Mouse (Mus musculus): ENCODE measurements at regions not wholly inside any gene's neighbourhood (a gene's known extent, or its start where the extent isn't known, plus 50 kb on each side); places are given as distances from the start of the nearest gene placed in this dataset.
A peak's percentile ranks its signal among the peaks of the same experiment; 100 is the strongest.

GRCm38 (mm10) chr17:51528161-51528560 lies 304.9 kb downstream of the Satb1 start:
- DNase-seq: peak in 1 of 2 experiments; percentile 4

- DNase-seq: no peak
These were observed 306.2 kb downstream of the Satb1 start for GRCm38 (mm10) chr17:51526881-51527280.

GRCm38 (mm10) chr17:51526464-51526863 lies 306.6 kb downstream of the Satb1 start:
- no peak for DNase-seq

GRCm38 (mm10) chr17:51526021-51526420 lies 307.1 kb downstream of the Satb1 start:
- DNase-seq: no peak

GRCm38 (mm10) chr17:51525219-51525618 lies 307.9 kb downstream of the Satb1 start:
- no peak for DNase-seq

- no peak for DNase-seq
These were observed 321.2 kb downstream of the Satb1 start for GRCm38 (mm10) chr17:51511917-51512316.

- DNase-seq: no peak
These were observed 321.6 kb upstream of the Tbc1d5 start for GRCm38 (mm10) chr17:51500751-51501150.

- DNase-seq: no peak
These were observed 320.4 kb upstream of the Tbc1d5 start for GRCm38 (mm10) chr17:51499541-51499940.

- no peak for DNase-seq
These were observed 315.9 kb upstream of the Tbc1d5 start for GRCm38 (mm10) chr17:51495038-51495437.

- no peak for DNase-seq
These were observed 310.2 kb upstream of the Tbc1d5 start for GRCm38 (mm10) chr17:51489386-51489785.

GRCm38 (mm10) chr17:51487918-51488445 lies 308.8 kb upstream of the Tbc1d5 start:
- no peak for DNase-seq

GRCm38 (mm10) chr17:51477810-51478209 lies 298.7 kb upstream of the Tbc1d5 start:
- DNase-seq: peak in 1 of 2 experiments; percentile 7

- DNase-seq: no peak
These were observed 298.3 kb upstream of the Tbc1d5 start for GRCm38 (mm10) chr17:51477404-51477803.

GRCm38 (mm10) chr17:51462137-51462880 lies 283.2 kb upstream of the Tbc1d5 start:
- DNase-seq: no peak

GRCm38 (mm10) chr17:51461248-51461647 lies 282.1 kb upstream of the Tbc1d5 start:
- DNase-seq: no peak

GRCm38 (mm10) chr17:51459119-51459518 lies 280.0 kb upstream of the Tbc1d5 start:
- DNase-seq: no peak

- peak in 1 of 2 experiments; percentile 3 for DNase-seq
These were observed 236.6 kb upstream of the Tbc1d5 start for GRCm38 (mm10) chr17:51415746-51416145.

- DNase-seq: no peak
These were observed 235.2 kb upstream of the Tbc1d5 start for GRCm38 (mm10) chr17:51414304-51414703.

GRCm38 (mm10) chr17:51413741-51414140 lies 234.6 kb upstream of the Tbc1d5 start:
- DNase-seq: no peak

GRCm38 (mm10) chr17:51411545-51412094 lies 232.5 kb upstream of the Tbc1d5 start:
- no peak for DNase-seq

- DNase-seq: no peak
These were observed 229.7 kb upstream of the Tbc1d5 start for GRCm38 (mm10) chr17:51408894-51409293.

GRCm38 (mm10) chr17:51408367-51408766 lies 229.2 kb upstream of the Tbc1d5 start:
- no peak for DNase-seq

- DNase-seq: no peak
These were observed 227.9 kb upstream of the Tbc1d5 start for GRCm38 (mm10) chr17:51407046-51407445.

GRCm38 (mm10) chr17:51405059-51405458 lies 225.9 kb upstream of the Tbc1d5 start:
- no peak for DNase-seq
